Mouse (Mus musculus): ENCODE results near the gene Pla2g2c.

DNA sequence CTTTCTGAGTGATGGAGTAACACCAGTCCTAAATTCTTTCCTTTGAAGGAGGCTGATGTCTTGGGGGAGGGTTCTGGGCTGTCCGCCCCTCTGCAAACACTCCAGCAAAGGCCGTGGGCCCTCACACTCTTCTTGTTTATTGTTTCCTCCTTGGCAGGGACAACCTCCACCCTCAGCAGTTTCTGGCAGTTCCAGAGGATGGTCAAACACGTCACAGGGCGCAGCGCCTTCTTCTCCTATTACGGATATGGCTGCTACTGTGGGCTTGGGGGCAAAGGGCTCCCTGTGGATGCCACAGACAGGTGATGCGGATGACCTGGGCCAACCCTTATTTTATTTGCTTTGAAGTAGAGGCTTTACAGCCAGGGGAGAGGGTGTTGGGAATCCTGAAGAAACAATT, 9.5 kb downstream of the Pla2g2c start:
- TF ChIP-seq POLR2A (IDR thresholded peaks at IDR 0.05; ENCODE audit: insufficient read length, low read depth) = no peak
- TF ChIP-seq MYOD1 (IDR thresholded peaks at IDR 0.05; ENCODE audit: control insufficient read depth in 1 of 3, insufficient read length in 2 of 3, low read depth in 2 of 3) = no peak
- TF ChIP-seq CEBPB (IDR thresholded peaks at IDR 0.05; ENCODE audit: insufficient read depth, poor library complexity, severe bottlenecking) = no peak
- no peak for TF ChIP-seq USF1 (IDR thresholded peaks at IDR 0.05; ENCODE audit: low read depth)
